Mouse (Mus musculus) large intestine, adult 2 months (tissue): ENCODE measurements around the gene Vmn2r120. TPM values are rescaled to one million over a fixed set of nuclear protein-coding genes. Genes with fewer than 3 reads are reported as not detected.
"Not testable (repeated sequence)": the region's sequence is repeated elsewhere in the genome, so short reads cannot be mapped to it uniquely, and the experiment has no call there.

Experiments used
- DNase-seq: peaks from one replicate; pipeline ENCODE4 v3.0.0-alpha.2; 2012; ENCODE audit warnings: low read depth, low spot score
- WGBS: fragments of 180-500 bp; shearing (Covaris S2); methylation state at CpG from one replicate; pipeline ENCODE4 v1.1.7; 2018; 5-methylcytosine and 5-hydroxymethylcytosine counted together
- polyA plus RNA-seq: library from polyadenylated mRNA; depleted of rRNA; stranded (reverse); fragments of >200 nt; gene quantifications from 2 replicates; pipeline ENCODE4 v1.2.3, GENCODE M21; 2012; rRNA removed

The Vmn2r120 gene
- polyA plus RNA-seq, result not detected in 2 replicates

DNA sequence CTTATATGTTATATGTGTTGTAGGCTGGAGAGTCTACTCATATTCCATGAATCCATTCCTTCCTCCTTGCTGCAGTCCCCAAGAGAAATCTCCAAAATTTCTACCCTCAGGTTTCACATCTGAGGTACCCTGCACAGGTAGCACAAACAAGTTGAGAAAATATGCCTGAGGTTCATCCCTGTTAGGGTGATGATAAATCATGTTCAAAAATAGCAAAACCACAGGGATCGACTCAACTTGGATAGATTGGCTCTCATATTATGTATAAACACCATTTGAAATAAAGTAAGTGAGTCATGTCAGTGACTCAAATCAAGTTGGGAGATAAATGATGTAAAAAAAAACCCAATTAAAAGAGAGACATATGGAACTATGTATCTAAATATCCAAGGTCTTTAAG lies at the start of gene Vmn2r120:
Gene Vmn2r120, minus strand, starts transcription at position 101 of the 400 bp plus-strand sequence.
- 84% methylated on average over 1 of the region's 1 CpGs for WGBS
- DNase-seq, result no peak

DNA sequence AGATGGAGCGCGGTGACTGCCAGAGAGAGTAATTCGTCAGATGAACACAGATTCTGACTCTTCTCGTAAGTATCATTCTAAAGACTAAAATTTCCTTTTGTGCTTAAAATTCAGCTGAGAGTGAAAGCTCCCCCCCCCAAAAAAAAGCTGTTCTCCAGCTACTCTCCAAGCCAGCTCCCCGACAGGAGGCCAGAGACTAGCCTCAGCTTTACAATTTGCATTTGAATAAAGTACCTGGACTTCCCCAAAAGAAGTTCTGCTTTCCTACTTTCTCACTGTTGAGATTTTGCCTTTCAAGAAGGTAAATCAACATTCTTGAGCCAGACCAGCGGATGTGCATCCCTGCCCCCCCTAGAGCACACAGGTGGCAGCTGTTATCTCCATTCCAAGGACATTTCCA lies 42.0 kb upstream of the Vmn2r120 start:
- DNase-seq, result not testable (repeated sequence)
- WGBS, result 85% methylated on average over 6 of the region's 6 CpGs

DNA sequence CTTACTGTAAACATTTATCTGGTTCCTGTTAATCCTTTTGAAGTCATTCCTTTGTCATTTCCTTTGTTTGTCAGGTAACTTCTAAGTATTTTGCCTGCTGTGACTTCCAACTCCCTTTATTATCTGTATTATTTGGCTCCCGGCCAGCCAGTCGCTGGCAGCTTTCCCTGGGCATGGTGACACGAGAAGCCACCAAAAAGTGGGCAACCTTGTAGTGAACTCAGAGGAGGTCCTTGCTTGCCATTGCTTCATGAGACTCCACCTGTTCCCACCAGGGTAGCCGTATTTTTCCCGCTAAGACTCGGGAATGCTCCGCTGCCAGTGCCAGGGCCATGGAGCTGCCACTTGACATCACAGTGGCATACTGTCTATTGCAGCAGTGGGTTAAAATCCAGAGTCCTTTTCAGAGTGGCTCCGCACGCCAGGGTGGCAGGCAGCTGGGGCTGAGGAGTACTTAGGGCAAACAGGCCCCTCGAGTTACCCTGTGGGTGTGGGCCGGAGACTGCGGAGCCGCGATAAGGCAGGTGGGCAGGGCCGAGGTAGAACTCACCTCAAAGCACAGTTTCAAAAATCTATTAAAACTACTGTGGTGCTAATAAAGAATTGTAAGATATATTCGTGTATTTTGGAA lies 28.9 kb upstream of the Vmn2r120 start:
- 59% methylated on average over 16 of the region's 16 CpGs for WGBS
- DNase-seq, result no peak

Other genes with a start within 250 kb of the Vmn2r120 start
- gene Adgre1, start 186.8 kb downstream of the Vmn2r120 start, polyA plus RNA-seq, result 5.3 and 10.5 TPM in 2 replicates
- not detected in 2 replicates for gene Gm21834, start 196.7 kb upstream of the Vmn2r120 start, polyA plus RNA-seq
- not detected in 2 replicates for gene Cntnap5c, start 224.1 kb upstream of the Vmn2r120 start, polyA plus RNA-seq